Mouse (Mus musculus) hindbrain, embryonic 16.5 days (tissue): ENCODE results near the gene Dgki. TPM values are rescaled to one million over a fixed set of nuclear protein-coding genes. Genes with fewer than 3 reads are reported as not detected.
"Not testable (repeated sequence)": the region's sequence is repeated elsewhere in the genome, so short reads cannot be mapped to it uniquely, and the experiment has no call there.

Experiments used
- ATAC-seq: fragments of 200-750 bp; cut with Nextera tagmentation; 2 replicates; pipeline ENCODE4 v1.8.0; 2017; ENCODE audit warnings: moderate TSS enrichment, moderate library complexity
- H3K27ac ChIP-seq: fragments of 300-500 bp; sonication (generic); 2 replicates; pipeline ENCODE4 v1.5.1; 2014; ENCODE audit warnings: low read depth, mild to moderate bottlenecking, control low read depth, low read length, moderate library complexity
- H3K27me3 ChIP-seq: fragments of 300-500 bp; sonication (generic); replicated peaks from 2 replicates; pipeline ENCODE4 v1.6.1; 2014; ENCODE audit warnings: low read length; ENCODE audit not compliant: control insufficient read depth, insufficient read depth
- H3K36me3 ChIP-seq: fragments of 300-500 bp; sonication (generic); 2 replicates; pipeline ENCODE4 v1.6.1; 2014; ENCODE audit warnings: mild to moderate bottlenecking, low read length, moderate library complexity, mixed read lengths; ENCODE audit not compliant: control insufficient read depth, insufficient read depth
- H3K4me1 ChIP-seq: fragments of 300-500 bp; sonication (generic); 2 replicates; pipeline ENCODE4 v1.6.1; 2014; ENCODE audit warnings: low read depth, low read length; ENCODE audit not compliant: control insufficient read depth, insufficient read depth
- H3K4me2 ChIP-seq: fragments of 300-500 bp; sonication (generic); 2 replicates; pipeline ENCODE4 v1.6.1; 2014; ENCODE audit warnings: mild to moderate bottlenecking, low read length, control low read depth, moderate library complexity
- H3K4me3 ChIP-seq: fragments of 300-500 bp; sonication (generic); 2 replicates; pipeline ENCODE4 v1.5.1; 2014; ENCODE audit warnings: mild to moderate bottlenecking, low read length, control low read depth, moderate library complexity
- H3K9ac ChIP-seq: fragments of 300-500 bp; sonication (generic); 2 replicates; pipeline ENCODE4 v1.6.1; 2014; ENCODE audit warnings: low read depth, mild to moderate bottlenecking, control low read depth, low read length, moderate library complexity
- H3K9me3 ChIP-seq: fragments of 300-500 bp; sonication (generic); 2 replicates; pipeline ENCODE4 v1.6.1; 2014; ENCODE audit warnings: mild to moderate bottlenecking, low read length, moderate library complexity; ENCODE audit not compliant: control insufficient read depth
- WGBS: fragments of 180-500 bp; shearing (Covaris S2); extraction: QIAGEN DNeasy Blood & Tissue Kit; methylation state at CpG from one replicate; pipeline ENCODE4 v1.1.7; 2014; 5-methylcytosine and 5-hydroxymethylcytosine counted together
- polyA plus RNA-seq: library from polyadenylated mRNA; unstranded; fragments of >200 nt; fragmentation: Nextera tagmentation; extraction: Ambion mirVana; gene quantifications from 2 replicates; pipeline ENCODE4 v1.2.1, GENCODE M21; 2015

Dgki gene
- polyA plus RNA-seq, 1 experiment from 2014 or later = 6.0 TPM

DNA sequence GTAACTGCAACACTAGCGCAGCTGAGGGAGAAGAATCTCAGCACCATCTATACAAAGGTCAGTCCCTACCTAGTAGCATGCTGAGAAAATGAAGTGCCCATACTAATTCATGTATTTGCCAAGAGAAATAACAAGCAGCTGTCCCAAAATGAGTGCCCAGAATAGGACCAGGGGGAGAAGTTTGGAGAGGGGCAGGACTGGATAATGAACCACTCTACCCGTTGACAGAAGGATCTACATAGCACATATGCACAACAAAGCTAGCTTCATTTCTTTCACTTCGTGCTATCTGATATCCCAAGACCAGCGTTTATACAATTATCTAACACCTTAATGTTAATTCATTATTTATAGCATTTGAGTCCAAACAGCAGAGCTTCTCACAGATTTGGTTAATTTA, 168.7 kb downstream of the Dgki start:
- no peak overlapping the region for H3K9ac ChIP-seq
- no peaks in the 10 kb centered on the region for H3K4me1 ChIP-seq
- no peaks in the 10 kb centered on the region for H3K27me3 ChIP-seq
- no peak overlapping the region for H3K27ac ChIP-seq
- no peaks in the 10 kb centered on the region for H3K36me3 ChIP-seq
- no peak overlapping the region for H3K4me2 ChIP-seq
- H3K9me3 ChIP-seq = no peaks in the 10 kb centered on the region
- 73% methylated on average over 4 of the region's 4 CpGs for WGBS
- H3K4me3 ChIP-seq = no peak overlapping the region
- no peak for ATAC-seq

DNA sequence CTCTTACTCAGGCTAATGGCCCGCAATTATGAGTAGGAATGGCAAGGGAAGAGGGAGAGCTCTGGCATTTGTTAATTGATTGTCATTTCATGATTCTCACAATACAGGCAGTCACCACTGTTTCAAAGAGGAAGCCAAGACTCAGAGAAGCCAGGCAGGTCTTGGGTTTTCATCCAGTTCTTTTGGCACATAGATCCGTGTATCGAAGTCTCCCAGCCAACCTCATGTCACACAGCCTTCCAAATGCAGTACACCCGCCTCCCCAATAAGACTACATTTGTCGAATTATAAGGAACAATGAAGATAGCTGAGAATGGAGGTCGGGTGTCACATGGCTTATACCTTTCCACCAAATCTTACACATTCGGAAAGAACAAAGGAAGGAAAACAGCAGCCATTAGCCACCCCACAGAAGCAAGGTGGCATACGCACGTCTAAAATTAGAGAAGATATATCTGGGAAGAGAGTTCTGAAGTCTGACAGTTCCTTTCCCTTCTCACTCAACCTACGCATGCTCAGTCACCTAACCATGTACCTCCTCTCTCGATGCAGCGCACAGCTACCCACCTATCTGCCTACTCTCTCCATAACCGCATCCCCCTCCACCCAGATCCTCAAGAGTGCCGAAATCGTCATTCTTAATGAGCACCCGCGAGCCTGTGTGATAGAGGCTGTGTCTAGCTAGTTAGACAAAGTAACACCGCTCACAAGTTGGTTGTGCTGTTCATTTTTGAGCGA, 179.4 kb downstream of the Dgki start:
- WGBS = 90% methylated on average over 19 of the region's 19 CpGs
- Histone ChIP-seq H3K27ac (no peak overlapping the region), H3K4me2 (no peak overlapping the region), H3K9me3 (no peaks in the 10 kb centered on the region), H3K4me1 (no peaks in the 10 kb centered on the region), H3K27me3 (no peaks in the 10 kb centered on the region), H3K36me3 (no peaks in the 10 kb centered on the region), H3K9ac (no peak overlapping the region), H3K4me3 (no peak overlapping the region)
- ATAC-seq = no peak

DNA sequence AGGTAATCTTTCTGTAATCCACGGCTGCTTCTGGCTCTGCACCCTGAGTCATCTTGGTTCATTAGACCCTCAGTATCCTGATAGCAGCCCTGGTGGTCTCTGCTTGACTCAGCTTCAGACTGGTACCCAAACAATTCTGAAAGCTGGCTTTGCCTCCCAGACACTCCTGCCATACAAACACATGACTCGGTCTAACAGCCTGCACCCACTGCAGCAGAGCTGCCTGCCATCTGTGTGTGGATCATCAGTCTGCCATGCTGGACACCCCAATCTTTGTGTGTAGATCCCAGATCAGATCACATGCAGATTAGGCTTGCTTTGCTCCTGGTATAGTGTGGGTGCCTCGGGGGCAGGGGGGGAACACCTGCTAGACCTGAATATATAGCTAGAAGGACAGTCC, 180.8 kb downstream of the Dgki start:
- WGBS = 83% methylated on average over 3 of the region's 3 CpGs
- ATAC-seq = no peak
- no peak overlapping the region for H3K4me2 ChIP-seq

DNA sequence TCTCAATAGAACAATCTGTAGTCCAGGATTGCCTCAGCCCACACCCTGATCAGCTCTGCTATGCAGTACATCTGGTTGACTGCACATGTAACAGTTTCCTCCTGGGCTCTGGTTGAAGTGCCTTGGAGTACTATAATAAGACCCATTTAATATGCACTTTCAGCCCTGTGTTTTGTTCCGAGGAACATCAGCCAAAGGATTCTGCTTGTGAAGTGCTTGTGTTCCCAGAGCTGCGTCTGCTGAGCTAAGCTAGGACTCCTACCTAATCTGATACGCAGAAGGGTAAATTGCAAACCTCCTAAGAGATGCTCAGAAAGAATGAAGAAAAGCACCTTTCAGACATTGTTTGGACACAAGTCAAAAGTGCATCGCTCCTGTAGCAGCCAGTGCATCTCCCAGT, 186.9 kb downstream of the Dgki start:
- WGBS = 87% methylated on average over 4 of the region's 4 CpGs
- H3K27ac ChIP-seq = no peak overlapping the region
- H3K4me2 ChIP-seq = no peak overlapping the region
- no peak overlapping the region for H3K4me3 ChIP-seq
- no peak overlapping the region for H3K9ac ChIP-seq
- no peaks in the 10 kb centered on the region for H3K36me3 ChIP-seq
- H3K4me1 ChIP-seq = no peaks in the 10 kb centered on the region
- H3K27me3 ChIP-seq = no peaks in the 10 kb centered on the region
- no peaks in the 10 kb centered on the region for H3K9me3 ChIP-seq
- no peak for ATAC-seq

More for the DNA sequence above, 180.8 kb downstream of the Dgki start:
- no peaks in the 10 kb centered on the region for H3K9me3 ChIP-seq
- H3K27ac ChIP-seq = no peak overlapping the region
- H3K9ac ChIP-seq = no peak overlapping the region
- no peaks in the 10 kb centered on the region for H3K27me3 ChIP-seq
- H3K4me3 ChIP-seq = no peak overlapping the region
- no peaks in the 10 kb centered on the region for H3K36me3 ChIP-seq
- no peaks in the 10 kb centered on the region for H3K4me1 ChIP-seq

DNA sequence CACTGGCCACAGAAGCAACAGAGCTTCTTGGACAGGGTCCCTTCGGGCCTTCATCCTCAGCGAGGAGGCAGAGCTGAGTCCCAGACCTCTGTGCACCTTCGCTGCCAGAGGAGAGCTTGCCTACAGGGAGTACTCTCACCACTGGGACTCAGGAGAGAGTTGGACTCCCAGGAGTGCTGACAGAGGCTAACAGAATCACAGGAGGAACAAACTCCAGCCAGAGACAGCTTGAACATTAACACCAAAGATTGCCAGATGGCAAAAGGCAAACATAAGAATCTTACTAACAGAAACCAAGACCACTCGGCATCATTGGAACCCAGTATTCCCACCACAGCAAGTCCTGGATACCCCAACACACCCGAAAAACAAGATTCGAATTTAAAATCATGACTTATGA, 193.7 kb downstream of the Dgki start:
- H3K4me3 ChIP-seq, H3K4me1 ChIP-seq, H3K27ac ChIP-seq, H3K9me3 ChIP-seq, H3K9ac ChIP-seq, H3K4me2 ChIP-seq, H3K36me3 ChIP-seq, H3K27me3 ChIP-seq, ATAC-seq: not testable (repeated sequence)
- WGBS = 92% methylated on average over 6 of the region's 6 CpGs

DNA sequence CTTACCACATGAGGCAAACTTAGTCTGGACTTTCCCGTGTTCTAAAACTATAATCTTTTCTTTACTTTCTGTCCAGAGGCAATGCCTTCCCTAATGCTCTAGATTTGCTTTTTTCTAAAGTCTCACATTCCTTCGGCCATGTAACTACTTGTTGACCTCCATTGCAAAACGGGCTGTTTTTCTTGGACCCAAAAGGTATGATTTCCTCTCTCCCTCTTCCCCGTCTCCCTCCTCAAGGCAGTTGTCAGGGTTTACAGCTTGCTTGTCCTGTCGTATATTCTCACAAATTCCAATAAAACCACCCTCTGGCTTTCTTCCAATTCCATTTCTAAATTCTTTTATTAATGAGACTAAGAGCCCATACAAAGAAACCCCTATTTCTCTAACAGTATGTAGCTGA, 199.6 kb downstream of the Dgki start:
- ATAC-seq = no peak
- WGBS = 74% methylated on average over 5 of the region's 5 CpGs

DNA sequence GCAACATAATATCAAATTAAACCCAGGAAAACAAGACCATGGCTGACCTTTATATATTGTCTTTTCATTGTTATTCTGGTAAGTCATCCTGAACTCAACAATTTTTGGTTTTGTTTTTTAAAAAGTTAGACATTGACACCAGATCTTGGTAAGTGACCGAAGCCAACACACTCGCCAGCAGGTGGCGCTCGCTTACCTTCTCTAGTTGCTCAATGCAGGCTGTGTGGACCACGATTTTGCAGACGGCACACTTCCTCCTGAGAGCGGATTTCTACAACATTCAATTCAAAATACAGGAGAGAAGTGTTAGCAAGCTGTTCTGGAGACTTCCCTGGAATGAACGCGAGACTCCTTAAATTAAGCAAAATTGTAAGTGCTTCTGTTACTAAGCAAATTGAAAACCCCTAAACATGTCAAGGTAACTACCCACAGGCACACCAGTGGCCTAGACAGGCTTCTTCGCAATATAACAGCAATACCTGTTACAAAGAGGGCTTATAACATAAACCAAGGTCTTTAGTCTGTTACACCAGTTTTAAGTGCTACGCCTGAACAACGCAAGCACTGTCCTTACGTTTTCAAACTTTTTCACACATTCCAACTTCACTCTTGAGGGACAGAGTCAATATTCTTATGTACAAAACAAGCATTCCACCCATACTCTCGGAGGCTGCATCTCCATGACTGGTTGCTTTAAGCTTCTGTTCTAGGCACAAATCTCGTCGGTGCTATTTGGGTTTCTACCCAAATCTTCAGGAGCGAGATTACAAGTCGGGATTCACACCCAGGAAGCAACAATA, 202.4 kb downstream of the Dgki start:
- no peaks in the 10 kb centered on the region for H3K36me3 ChIP-seq
- no peaks in the 10 kb centered on the region for H3K9me3 ChIP-seq
- no peaks in the 10 kb centered on the region for H3K27me3 ChIP-seq
- H3K4me3 ChIP-seq = no peak overlapping the region
- ATAC-seq = peak; percentile 86
- WGBS = 50% methylated on average over 18 of the region's 18 CpGs
- peak overlapping the region; percentile 38; the same call in 1 of the 2 replicates for H3K4me2 ChIP-seq
- H3K4me1 ChIP-seq = peaks cover 3% of the 10 kb centered on the region; the same call in 1 of the 2 replicates
- H3K9ac ChIP-seq = no peak overlapping the region
- 0 out of 2 replicates have a peak overlapping the region, but pooled peaks have one; percentile 29 for H3K27ac ChIP-seq

More for the DNA sequence above, 199.6 kb downstream of the Dgki start:
- Histone ChIP-seq H3K4me1 (peaks cover 3% of the 10 kb centered on the region; the same call in 1 of the 2 replicates), H3K27ac (no peak overlapping the region), H3K27me3 (no peaks in the 10 kb centered on the region), H3K9ac (no peak overlapping the region), H3K4me2 (no peak overlapping the region), H3K4me3 (no peak overlapping the region), H3K36me3 (no peaks in the 10 kb centered on the region), H3K9me3 (no peaks in the 10 kb centered on the region)

DNA sequence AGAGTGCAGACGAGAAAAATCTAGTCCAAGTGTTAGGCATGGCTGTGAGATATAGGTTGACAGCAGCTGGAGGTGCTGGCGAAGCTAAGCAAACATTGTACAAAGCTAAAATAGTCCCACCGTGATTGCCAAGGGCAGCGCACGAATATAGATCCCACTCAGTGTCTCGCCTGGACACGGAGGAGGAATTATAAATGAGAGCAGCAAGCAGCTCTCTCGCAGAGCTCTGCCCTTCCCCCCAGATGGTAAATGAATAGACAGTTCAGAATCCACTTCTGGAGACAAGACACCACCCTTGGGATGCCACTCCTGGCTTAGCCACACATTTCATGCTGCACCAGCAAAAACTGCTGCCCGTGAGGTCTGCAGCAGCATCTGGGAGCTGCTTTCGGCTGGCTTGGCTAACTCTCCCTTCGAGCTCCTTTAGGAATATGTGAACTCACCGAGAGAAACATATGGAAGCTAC, 203.1 kb downstream of the Dgki start:
- WGBS = 41% methylated on average over 12 of the region's 12 CpGs
- H3K36me3 ChIP-seq = no peaks in the 10 kb centered on the region
- H3K9ac ChIP-seq = peak overlapping the region; percentile 24; the same call in 1 of the 2 replicates
- H3K27ac ChIP-seq = peak overlapping the region; percentile 41; the same call in 1 of the 2 replicates
- H3K4me3 ChIP-seq = no peak overlapping the region
- no peaks in the 10 kb centered on the region for H3K9me3 ChIP-seq
- peak overlapping the region; percentile 38 for H3K4me2 ChIP-seq
- no peaks in the 10 kb centered on the region for H3K27me3 ChIP-seq
- H3K4me1 ChIP-seq = peaks cover 3% of the 10 kb centered on the region; the same call in 1 of the 2 replicates
- peak; percentile 43 for ATAC-seq
